Mouse (Mus musculus) stomach, embryonic 14.5 days (tissue): ENCODE data around the gene Gm20696. TPM values are rescaled to one million over a fixed set of nuclear protein-coding genes. Genes with fewer than 3 reads are reported as not detected.

Experiments used
- ATAC-seq: fragments of 200-750 bp; cut with Nextera tagmentation; 2 replicates; pipeline ENCODE4 v1.8.0; 2017; ENCODE audit warnings: low read depth, moderate TSS enrichment; ENCODE audit not compliant: insufficient number of reproducible peaks, insufficient read depth, low FRiP score
- H3K27ac ChIP-seq: fragments of 300-500 bp; sonication (generic); 2 replicates; pipeline ENCODE4 v1.5.1; 2014; ENCODE audit warnings: mild to moderate bottlenecking, low read length, moderate library complexity, mixed read lengths
- H3K27me3 ChIP-seq: fragments of 300-500 bp; sonication (generic); 2 replicates; pipeline ENCODE4 v1.6.1; 2014; ENCODE audit warnings: low read length, control low read depth, mixed read lengths; ENCODE audit not compliant: control insufficient read depth, insufficient read depth
- H3K36me3 ChIP-seq: fragments of 300-500 bp; sonication (generic); 2 replicates; pipeline ENCODE4 v1.6.1; 2014; ENCODE audit warnings: mild to moderate bottlenecking, control low read depth, low read length, moderate library complexity, mixed read lengths; ENCODE audit not compliant: control insufficient read depth, insufficient read depth
- H3K4me1 ChIP-seq: fragments of 300-500 bp; sonication (generic); 2 replicates; pipeline ENCODE4 v1.6.1; 2014; ENCODE audit warnings: low read length, control low read depth, mixed read lengths; ENCODE audit not compliant: control insufficient read depth, insufficient read depth
- H3K4me2 ChIP-seq: fragments of 300-500 bp; sonication (generic); replicated peaks from 2 replicates; pipeline ENCODE4 v1.6.1; 2014; ENCODE audit warnings: low read depth, low read length, control low read depth
- H3K4me3 ChIP-seq: fragments of 300-500 bp; sonication (generic); 2 replicates; pipeline ENCODE4 v1.5.1; 2014; ENCODE audit warnings: low read depth, low read length, control low read depth
- H3K9ac ChIP-seq: fragments of 300-500 bp; sonication (generic); replicated peaks from 2 replicates; pipeline ENCODE4 v1.6.1; 2014; ENCODE audit warnings: low read depth, mild to moderate bottlenecking, control low read depth, low read length, moderate library complexity, mixed read lengths
- H3K9me3 ChIP-seq: fragments of 300-500 bp; sonication (generic); 2 replicates; pipeline ENCODE4 v1.6.1; 2016; ENCODE audit warnings: low read depth, low read length, control low read depth; ENCODE audit not compliant: control insufficient read depth
- WGBS: fragments of 180-500 bp; shearing (Covaris S2); extraction: QIAGEN DNeasy Blood & Tissue Kit; methylation state at CpG from one replicate; pipeline ENCODE4 v1.1.7; 2014; 5-methylcytosine and 5-hydroxymethylcytosine counted together
- polyA plus RNA-seq: library from polyadenylated mRNA; unstranded; fragments of >200 nt; fragmentation: Nextera tagmentation; extraction: Ambion mirVana; gene quantifications from 2 replicates; pipeline ENCODE4 v1.2.1, GENCODE M21; 2014

Gm20696 gene
- polyA plus RNA-seq, 1 experiment from 2014 or later = 7.0 TPM

GRCm38 (mm10) chr6:99412598-99412997 lies 254.0 kb downstream of the Gm20696 start:
- Histone ChIP-seq H3K27ac (no peak overlapping the region), H3K4me2 (no peak overlapping the region), H3K9me3 (no peaks in the 10 kb centered on the region), H3K4me1 (no peaks in the 10 kb centered on the region), H3K9ac (no peak overlapping the region), H3K27me3 (no peaks in the 10 kb centered on the region), H3K36me3 (no peaks in the 10 kb centered on the region), H3K4me3 (no peak overlapping the region)
- WGBS = 89% methylated on average over 6 of the region's 6 CpGs
- ATAC-seq = no peak

DNA sequence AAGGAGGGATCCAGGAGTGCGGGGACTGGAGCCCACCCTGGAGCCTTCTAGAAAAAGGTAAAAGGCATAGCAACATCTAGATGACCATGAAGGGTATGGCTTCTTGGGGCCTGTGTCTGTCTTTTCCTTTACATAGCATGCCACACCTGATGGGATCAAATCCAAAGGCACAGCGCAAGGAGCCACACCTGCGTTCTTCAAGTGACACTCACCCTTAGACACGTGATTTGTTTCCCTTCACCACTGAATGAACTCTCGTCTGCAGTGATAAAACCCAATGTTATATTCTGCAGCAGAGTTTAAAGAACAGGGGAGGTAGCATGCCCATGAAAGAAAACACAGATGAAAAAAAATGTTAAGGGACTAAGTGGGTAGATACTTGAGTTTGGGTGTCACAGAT lies 257.0 kb downstream of the Gm20696 start:
- 0 out of 2 replicates have a peak, but pooled peaks cover 3% of the 10 kb centered on the region for H3K4me1 ChIP-seq
- H3K4me2 ChIP-seq = no peak overlapping the region
- WGBS = 79% methylated on average over 5 of the region's 5 CpGs
- no peaks in the 10 kb centered on the region for H3K36me3 ChIP-seq
- H3K27me3 ChIP-seq = no peaks in the 10 kb centered on the region
- H3K9me3 ChIP-seq = no peaks in the 10 kb centered on the region
- no peak for ATAC-seq
- H3K4me3 ChIP-seq = no peak overlapping the region
- no peak overlapping the region for H3K27ac ChIP-seq
- no peak overlapping the region for H3K9ac ChIP-seq

- WGBS = 55% methylated on average over 4 of the region's 4 CpGs
These were observed 257.7 kb downstream of the Gm20696 start for GRCm38 (mm10) chr6:99408880-99409279.

GRCm38 (mm10) chr6:99403755-99404390 lies 262.7 kb downstream of the Gm20696 start:
- H3K4me3 ChIP-seq = no peak overlapping the region
- H3K27me3 ChIP-seq = no peaks in the 10 kb centered on the region
- ATAC-seq = no peak
- no peak overlapping the region; the same call in 1 of the 2 replicates for H3K27ac ChIP-seq
- peaks cover 16% of the 10 kb centered on the region; the same call in 1 of the 2 replicates for H3K4me1 ChIP-seq
- H3K4me2 ChIP-seq = no peak overlapping the region
- H3K9me3 ChIP-seq = no peaks in the 10 kb centered on the region
- no peak overlapping the region for H3K9ac ChIP-seq
- no peaks in the 10 kb centered on the region; the same call in 1 of the 2 replicates for H3K36me3 ChIP-seq
- 71% methylated on average over 6 of the region's 6 CpGs for WGBS

More at GRCm38 (mm10) chr6:99408880-99409279, 257.7 kb downstream of the Gm20696 start:
- no peak for ATAC-seq
- Histone ChIP-seq H3K27me3 (no peaks in the 10 kb centered on the region), H3K4me1 (0 out of 2 replicates have a peak, but pooled peaks cover 3% of the 10 kb centered on the region), H3K9me3 (no peaks in the 10 kb centered on the region), H3K27ac (no peak overlapping the region), H3K4me3 (no peak overlapping the region), H3K36me3 (no peaks in the 10 kb centered on the region), H3K4me2 (no peak overlapping the region), H3K9ac (no peak overlapping the region)

GRCm38 (mm10) chr6:99402941-99403340 lies 263.7 kb downstream of the Gm20696 start:
- H3K27me3 ChIP-seq = no peaks in the 10 kb centered on the region
- 39% methylated on average over 9 of the region's 9 CpGs for WGBS
- H3K9ac ChIP-seq = no peak overlapping the region
- no peak overlapping the region for H3K4me2 ChIP-seq
- H3K27ac ChIP-seq = no peak overlapping the region; the same call in 1 of the 2 replicates
- peaks cover 16% of the 10 kb centered on the region; the same call in 1 of the 2 replicates for H3K4me1 ChIP-seq
- H3K4me3 ChIP-seq = no peak overlapping the region
- no peak for ATAC-seq
- no peaks in the 10 kb centered on the region; the same call in 1 of the 2 replicates for H3K36me3 ChIP-seq
- H3K9me3 ChIP-seq = no peaks in the 10 kb centered on the region

DNA sequence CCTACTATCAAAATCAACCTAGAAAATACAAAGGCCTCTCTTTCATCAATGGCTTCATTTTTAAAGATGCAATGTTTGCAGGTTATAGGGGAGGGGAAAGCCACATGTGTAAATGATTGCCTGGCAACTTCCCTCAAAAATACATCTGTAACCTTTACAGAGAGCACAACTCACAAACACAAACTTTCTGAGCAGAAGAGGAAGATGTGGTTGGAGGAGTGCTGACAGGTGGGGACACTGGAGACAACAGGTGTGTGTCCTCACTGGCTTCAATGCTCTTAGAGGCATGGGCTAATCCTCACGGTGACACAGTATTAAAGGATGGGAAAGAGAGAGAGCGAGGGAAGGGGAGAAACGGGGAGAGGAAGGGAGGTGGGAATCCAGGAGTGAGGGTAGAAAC lies 264.2 kb downstream of the Gm20696 start:
- Histone ChIP-seq H3K9me3 (no peaks in the 10 kb centered on the region), H3K36me3 (no peaks in the 10 kb centered on the region; the same call in 1 of the 2 replicates), H3K4me3 (no peak overlapping the region), H3K9ac (no peak overlapping the region), H3K4me2 (no peak overlapping the region), H3K27ac (no peak overlapping the region), H3K4me1 (peaks cover 16% of the 10 kb centered on the region; the same call in 1 of the 2 replicates), H3K27me3 (no peaks in the 10 kb centered on the region)
- 40% methylated on average over 3 of the region's 3 CpGs for WGBS
- ATAC-seq = no peak

- WGBS = 67% methylated on average over 6 of the region's 6 CpGs
- H3K4me3 ChIP-seq = no peak overlapping the region
- H3K36me3 ChIP-seq = no peaks in the 10 kb centered on the region; the same call in 1 of the 2 replicates
- no peak overlapping the region for H3K9ac ChIP-seq
- 0 out of 2 replicates have a peak, but pooled peaks have one; percentile 19 for ATAC-seq
- H3K9me3 ChIP-seq = no peaks in the 10 kb centered on the region
- H3K27ac ChIP-seq = no peak overlapping the region
- no peak overlapping the region for H3K4me2 ChIP-seq
- peaks cover 16% of the 10 kb centered on the region; the same call in 1 of the 2 replicates for H3K4me1 ChIP-seq
- no peaks in the 10 kb centered on the region for H3K27me3 ChIP-seq
These were observed 264.8 kb downstream of the Gm20696 start for GRCm38 (mm10) chr6:99401801-99402200.

GRCm38 (mm10) chr6:99401211-99401610 lies 265.4 kb downstream of the Gm20696 start:
- WGBS = 47% methylated on average over 2 of the region's 2 CpGs
- H3K27me3 ChIP-seq = no peaks in the 10 kb centered on the region
- H3K9me3 ChIP-seq = no peaks in the 10 kb centered on the region
- H3K4me1 ChIP-seq = peaks cover 16% of the 10 kb centered on the region; the same call in 1 of the 2 replicates
- no peaks in the 10 kb centered on the region; the same call in 1 of the 2 replicates for H3K36me3 ChIP-seq
- H3K4me2 ChIP-seq = no peak overlapping the region
- no peak overlapping the region for H3K4me3 ChIP-seq
- H3K9ac ChIP-seq = no peak overlapping the region
- ATAC-seq = no peak
- no peak overlapping the region for H3K27ac ChIP-seq
